Mouse (Mus musculus) right cerebral cortex, postnatal 36 days (tissue): ENCODE data around the gene Grid1.

Experiments
- DNase-seq, 2 experiments: peaks; one replicate each; pipeline ENCODE4 v3.0.0; 2022; ENCODE audit warnings: low spot score in 2 of 2, mixed read lengths in 1 of 2

Gene Grid1

DNA sequence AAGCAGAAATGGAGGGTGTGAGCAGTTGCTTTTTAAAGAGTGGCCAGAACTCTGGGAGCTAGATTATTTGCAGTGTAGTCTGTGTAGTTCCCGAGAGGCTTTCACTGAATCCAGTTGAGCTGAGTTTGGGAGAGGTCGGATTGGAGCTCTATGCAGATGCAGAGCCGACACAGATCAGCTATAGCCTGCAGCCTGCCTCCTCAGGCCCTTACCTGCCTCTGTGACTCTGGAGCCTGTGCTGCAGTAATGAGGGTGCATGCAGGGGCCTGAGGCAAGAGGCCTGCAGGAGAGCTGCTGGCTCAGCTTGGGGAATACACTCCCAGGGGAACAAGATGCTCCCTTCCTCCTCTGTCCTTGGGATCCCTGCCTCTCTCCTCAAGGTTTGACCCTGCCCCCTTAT is 296.0 kb downstream of the Grid1 start:
- DNase-seq, result no peak

DNA sequence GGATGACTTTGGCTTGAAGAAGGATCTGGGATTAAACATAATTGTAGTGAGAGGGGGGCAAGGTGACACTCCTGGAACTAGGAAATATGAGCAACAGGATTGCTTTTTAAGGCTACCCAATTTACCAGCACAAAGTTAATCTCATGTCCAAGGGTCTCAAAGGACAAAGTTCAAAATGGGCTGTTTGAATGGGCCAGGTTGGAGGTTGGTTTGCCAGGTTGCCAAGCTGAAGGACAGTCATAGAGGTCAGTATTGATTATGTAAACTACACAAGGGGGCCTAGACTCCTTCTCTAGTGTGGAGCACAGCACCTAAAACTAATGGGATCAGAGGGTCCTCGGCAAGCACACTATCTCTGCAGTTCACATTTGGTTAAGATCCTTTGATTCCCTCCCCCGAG is 300.2 kb downstream of the Grid1 start:
- DNase-seq, result no peak

DNA sequence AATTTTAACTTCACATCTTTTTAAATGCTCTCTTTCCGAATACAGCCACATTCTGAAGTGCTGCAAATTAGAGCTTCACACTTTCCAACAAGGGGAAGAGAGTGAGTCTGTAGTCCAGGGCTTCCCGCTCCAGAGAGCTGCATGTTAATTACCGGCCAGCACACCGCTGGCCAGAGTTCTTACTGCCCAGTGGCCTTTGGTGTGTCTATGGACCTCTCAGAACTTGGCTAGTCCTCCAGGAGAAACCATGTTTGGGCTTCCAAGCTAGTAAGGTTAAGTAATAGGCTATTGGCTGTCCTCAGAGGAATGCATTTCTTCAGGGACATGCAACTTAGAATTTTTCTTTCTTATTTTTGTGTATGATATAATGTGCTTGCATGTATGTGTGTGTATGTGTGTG is 301.0 kb downstream of the Grid1 start:
- DNase-seq, result no peak

DNA sequence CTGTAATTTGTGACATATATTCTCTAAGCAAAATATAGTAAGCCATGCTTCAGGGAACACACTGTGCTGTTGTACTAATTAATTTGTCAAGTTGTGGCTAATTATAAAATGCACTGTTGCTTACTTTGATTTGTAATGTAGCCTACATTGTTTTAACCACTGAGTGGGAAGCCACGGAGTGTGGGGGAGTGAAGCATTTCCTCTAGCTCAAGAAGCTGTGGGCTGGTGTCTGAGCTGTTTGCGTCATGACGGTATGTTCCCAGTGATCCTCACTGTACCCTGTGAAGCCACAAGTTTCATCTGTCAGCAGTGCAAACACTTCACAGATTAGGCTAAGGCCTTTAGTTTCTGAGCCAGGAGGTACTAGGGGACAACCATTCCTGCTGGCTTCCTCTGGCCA is 302.2 kb downstream of the Grid1 start:
- peak; percentile 68 to 87 for DNase-seq

DNA sequence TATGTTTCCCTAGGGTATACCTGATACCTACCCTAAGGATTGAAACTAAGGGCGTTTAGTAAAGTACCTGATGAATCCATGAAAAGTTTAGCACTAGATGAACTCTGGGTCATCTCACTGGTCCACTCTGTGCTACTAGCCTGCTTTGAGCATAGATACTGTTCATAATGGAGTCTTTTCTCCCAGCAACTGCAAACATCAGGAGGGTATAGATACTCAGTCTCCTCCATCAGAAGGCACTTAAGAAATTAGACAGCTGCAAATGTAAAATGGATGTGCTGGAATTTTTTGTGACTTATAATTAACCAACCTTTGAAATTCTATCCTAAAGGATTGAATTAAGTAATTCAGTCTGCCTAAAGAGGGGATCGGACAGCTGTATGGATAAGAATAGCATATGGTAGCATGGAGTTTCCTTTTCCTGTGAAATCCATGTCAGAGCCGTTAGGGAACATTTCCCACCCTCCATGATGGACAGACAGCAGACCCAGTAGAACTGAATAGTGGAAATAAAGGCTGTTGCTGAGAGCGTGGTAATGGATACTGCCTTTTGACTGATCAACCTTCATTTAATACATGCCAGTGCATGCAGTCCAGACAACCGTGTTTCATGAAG is 303.5 kb downstream of the Grid1 start:
- DNase-seq, result no peak

DNA sequence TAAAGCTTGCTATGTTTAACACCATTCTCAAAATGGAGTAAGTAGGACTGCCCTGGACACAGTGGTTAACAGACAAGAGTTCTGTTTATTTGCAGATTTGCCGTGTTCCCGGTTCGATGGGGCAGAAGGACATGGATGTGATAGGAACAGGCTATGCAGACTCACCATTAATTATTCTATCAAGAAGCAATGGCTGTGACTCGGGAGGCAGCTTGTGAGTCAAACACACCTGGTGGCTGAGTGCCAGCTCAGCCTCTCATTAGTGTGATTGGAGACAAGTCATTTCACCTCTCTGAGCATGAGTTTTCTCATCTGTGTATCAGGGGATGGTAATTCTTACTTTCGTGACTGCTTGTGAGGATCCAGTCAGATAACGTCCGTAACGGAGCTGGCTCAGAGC is 307.7 kb downstream of the Grid1 start:
- no peak for DNase-seq

DNA sequence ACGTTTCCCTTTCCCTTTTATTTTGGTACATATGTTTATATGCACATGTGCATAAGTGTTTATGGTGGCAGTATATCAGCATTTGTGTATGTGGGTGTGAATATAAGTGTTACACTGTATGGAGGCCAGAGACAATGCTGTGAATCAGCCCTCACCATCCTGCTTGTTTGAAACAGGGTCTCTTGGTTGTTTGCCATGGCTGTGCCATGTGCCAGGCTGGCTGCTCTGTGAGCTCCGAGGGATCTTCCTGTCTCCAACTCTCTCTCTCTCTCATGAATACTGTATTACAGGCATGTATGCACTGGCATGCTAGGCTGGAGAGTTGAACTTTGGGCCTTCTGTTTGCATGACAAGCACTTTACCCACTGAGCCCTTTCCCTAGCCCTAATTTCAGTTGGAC is 315.1 kb downstream of the Grid1 start:
- DNase-seq, result no peak

DNA sequence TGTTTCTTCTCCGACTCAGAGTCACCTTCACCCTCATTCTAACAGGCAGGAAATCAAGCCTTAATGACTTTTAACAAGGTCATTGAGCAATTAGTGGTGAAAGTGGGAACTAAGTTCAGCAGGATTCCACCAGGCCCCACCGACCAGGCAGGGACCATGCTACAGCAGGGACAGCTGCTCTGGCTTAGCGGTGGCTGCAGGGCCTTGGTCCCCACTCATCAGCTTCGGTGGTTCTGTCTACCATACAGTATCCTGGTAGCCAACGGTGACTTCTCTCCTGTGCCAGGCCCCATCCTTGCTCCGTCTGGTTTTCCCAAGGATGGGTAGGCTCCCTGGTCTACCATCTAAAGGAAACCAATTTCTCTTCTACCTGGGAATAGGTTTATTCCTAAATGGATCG is 318.2 kb downstream of the Grid1 start:
- DNase-seq, result no peak

DNA sequence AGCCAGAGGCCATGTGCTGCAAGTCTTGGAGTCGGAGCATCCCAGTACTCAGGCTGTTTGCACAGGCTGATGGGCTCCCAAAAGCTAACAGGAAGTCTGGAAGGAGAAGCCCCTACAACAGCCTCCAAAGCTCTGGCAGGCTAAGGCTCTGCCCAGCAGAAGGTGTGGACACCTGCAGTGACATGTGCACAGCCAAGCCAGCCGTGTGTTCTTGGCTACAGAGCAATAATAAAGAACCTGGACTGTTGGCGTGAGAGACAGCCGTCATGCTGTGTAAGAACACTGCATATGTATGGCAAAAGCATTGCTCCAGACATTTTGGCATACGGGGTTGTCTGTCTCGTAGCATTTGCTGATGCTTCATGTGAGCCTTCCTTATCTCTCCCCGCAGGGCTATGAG is 319.9 kb downstream of the Grid1 start:
- DNase-seq, result no peak

DNA sequence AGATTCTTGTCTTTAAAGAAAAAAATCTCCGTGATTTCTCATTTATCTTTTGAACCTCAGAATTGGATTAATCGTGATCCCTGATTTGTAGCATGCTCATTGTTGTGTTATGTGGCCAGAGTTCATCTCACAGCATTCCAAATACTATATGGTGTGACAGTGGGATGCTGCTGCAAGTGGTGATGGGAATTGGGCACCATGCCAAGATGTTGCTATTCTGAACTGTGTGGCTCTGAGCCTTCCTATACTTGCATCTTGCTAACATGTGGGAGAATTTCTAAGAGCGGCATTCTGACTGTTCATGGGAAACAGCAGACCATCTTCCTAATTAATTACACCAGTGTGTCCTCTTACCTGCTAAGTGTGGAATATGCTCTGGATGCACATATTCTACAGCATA is 332.5 kb downstream of the Grid1 start:
- DNase-seq, result peak in 1 of 2 experiments; percentile 25

DNA sequence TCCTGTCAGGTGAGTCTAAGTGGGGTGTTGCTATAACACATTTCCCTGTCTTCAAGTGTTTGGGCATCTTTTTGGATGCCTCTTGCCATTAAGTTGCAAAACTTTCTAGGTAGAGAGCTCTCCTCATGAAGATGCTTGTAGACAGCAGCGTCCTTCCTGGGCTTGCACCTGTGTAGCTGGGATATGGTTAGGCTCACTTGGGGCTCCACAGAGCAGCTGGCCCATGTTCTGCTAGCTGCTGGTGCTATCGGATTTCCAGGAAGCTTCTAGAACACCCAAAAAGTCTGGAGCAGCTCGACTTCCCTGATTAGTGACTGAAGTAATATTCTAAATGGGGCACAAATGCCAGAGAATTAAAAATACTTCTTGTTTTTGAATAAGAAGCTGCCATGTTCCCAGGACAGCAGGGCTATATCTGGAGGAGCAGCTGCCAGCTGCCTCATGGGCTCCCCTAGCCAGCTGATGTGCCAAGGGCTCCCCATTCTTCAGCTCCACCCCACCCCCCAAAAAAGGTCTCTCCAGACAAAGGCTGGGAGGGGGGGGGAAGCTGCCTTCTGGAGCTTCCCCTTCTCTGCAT is 333.9 kb downstream of the Grid1 start:
- peak; percentile 15 to 46 for DNase-seq

DNA sequence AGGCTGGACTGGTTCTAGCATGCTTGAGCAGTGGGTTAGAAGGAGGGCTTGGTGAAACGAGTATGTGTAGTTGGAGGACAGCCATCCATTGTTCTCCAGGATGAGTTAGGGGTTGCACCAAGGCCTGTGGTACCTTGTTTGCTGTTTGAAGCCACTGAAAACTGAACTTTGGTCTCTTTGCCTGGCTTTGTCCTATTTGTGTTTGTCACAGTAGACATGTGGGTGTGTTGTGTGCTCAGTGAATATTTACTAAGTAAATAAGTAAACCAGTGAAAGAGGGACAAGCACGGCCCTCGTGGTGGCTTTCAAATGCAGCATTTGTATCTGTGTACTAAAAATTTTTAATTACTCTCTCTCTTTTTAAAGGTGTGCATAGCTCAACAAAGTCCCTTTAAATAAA is 334.5 kb downstream of the Grid1 start:
- no peak for DNase-seq

DNA sequence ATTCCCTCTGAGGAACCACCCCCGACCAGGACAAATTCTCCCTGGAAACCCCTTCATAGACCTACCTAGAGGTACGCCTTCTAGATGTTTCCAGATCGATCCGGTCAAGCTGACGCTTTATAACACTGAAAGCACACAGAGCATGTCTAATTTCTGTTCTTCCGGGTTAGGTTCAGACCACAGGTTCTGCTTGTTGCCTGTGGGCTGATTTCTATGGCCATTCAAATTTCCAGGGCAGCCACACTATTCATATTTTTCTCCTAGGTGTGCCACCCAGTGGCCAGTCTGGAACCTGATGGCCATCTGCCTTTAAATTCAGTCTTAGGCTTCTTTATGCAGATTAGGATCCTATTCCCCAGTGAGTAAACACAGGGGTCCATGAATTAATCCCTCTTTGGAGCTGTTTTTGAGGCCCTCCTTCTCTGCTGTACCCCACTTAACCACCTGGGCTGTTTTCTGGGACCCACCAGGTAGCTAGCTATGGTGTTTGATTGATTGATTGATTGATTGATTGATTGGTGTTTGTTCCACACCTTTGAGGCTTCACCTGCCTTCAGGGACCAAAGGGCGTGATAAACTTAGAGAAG is 337.3 kb downstream of the Grid1 start:
- DNase-seq, result peak in 1 of 2 experiments; percentile 11

DNA sequence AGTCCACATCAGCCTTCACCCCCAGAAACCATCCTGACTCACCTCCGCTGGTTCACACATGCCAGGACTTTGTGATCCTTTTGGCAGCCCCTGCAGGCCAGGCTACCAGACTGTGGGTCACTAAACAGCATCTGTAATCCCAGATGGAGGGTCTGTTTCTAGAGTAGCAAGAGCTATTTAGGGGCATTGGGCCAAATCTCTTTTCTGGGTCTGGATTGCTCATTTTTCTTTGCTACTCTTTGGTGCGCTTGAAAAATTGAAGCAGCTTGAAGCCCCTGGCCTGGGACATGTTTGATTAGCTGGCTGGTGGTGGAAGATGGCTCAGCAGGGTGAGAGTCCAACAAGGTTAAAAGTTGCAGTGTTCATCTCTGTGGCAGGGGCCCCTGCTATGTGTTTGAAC is 339.4 kb downstream of the Grid1 start:
- no peak for DNase-seq

DNA sequence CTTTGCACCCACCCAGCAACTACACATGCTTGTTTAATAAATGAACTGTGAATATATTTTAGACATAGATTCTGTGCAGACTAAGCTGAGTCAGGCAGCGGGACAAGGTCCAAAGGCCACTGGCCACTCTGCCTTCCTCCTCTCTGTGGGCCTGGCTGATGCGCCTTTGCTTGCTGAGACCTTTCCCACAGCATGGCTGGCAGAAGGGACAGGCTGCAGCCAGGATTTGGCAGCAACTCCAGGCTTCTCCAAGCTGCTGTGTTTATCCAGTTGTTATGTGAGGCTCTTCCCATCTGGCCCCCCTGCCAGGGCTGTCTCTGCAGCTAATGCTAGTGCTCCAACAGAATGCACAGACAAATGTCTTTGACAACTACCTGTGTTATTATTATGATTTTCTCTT is 347.5 kb downstream of the Grid1 start:
- no peak for DNase-seq

DNA sequence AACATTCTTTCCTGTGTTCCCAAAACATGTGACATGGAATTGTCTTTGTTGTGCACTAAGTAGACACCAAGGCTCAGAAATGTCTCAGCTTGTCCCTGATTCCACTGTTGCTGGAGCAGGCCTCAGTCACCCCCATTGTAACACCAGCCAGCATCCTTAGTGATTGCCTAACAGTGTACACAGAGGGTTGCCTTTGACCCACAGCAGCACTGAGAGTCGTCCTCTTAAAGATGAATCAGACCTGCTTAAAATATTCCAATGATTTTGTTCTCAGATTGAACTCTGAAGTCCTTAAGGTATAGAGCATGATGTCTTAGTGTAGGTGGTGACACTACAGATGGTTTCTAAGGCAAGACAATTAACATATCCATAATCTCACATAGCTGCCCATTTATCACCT is 354.0 kb downstream of the Grid1 start:
- no peak for DNase-seq

DNA sequence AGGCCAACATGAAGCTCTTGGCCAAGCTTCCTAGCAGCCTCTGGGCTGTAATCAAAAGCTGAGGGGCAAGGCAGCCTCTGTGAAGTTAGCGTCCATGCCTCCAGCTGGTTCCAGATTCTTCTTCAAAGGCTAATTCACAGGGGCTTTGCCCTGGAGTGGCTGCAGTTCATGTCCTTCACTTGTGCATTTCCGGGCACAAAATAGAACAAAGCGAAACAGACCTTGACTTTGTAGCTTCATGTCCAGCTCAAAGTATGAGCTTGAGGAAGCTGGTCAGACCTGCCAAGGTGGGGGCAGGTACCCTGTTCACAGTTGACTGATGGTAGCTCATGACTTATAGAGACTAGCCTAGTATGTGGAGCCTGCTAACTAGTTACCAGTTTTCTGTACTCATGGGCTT is 356.1 kb downstream of the Grid1 start:
- DNase-seq, result no peak

DNA sequence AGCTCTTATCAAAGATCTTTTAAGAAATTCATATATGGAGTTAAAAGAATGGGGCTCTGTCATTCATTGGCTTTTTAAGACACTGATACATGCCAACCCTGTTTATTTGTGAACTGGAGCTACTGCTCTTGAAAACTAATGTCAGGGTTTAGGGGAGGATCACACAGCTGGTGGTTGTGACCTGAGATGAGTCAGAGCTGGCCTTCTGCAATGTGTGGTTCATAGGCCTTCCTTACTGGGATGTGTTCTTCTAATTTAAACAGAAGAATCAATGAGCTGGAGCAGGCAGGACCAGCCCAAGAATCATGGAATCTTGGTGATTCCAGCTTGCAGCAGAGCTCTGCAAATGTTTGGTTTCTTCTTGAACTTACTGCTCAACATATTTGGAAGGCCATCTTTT is 359.2 kb downstream of the Grid1 start:
- DNase-seq, result no peak

DNA sequence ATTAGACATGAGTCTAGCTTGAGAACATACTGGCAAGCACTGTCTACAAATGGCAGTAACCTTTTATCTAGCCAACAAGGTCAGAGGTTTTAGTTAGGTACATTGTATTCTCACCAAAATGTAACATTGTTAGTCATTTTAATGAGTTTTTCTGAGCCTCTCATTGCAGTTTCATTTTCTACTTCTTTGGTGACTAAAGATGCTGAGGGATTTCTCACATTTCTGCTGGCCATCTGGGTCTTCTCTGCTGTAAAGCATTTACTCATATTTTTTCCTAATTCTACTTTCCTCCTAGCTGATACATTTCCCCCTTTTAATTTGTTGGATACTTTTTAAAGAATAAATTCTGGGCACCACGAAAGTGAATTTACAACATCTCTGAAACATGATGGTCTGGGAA is 365.5 kb downstream of the Grid1 start:
- DNase-seq, result no peak

DNA sequence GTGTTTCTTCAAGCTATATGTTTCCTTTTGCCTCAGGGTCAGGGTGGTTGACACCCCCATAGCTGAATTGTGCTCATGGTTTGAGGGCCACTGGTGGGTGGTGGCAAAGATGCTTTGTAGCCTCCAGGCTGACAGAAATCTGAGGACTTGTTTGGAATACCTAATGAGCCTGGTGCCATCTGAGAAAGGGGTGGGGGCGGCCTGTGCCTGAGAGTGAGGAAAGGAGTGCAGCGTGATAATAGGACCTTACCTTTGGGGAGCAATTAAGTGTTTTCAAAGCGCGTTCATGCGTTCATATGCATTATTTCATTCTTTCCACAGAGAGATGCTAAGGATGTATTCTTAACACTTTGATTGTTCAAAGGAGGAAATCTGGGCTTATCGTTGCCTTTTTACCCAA is 372.3 kb downstream of the Grid1 start:
- no peak for DNase-seq

DNA sequence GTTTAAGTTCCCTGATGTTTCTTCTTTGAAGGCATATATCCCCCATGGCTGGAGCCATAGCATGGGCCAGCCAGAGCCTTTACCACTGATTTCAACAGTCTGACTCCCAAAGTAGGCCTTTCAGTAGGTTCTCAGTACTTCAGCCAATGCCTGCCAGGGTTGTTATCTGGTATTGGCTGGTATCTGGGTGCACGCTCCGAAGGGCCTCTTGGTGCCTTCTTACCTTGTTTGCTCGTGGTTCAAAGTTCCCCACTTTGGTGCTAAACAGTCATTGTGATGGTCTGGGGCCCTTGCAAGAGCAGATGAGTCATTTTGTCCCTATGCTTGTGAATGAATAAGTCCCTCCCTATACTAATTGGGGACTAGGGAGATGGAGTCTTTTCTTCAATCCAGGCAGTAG is 377.5 kb downstream of the Grid1 start:
- no peak for DNase-seq

DNA sequence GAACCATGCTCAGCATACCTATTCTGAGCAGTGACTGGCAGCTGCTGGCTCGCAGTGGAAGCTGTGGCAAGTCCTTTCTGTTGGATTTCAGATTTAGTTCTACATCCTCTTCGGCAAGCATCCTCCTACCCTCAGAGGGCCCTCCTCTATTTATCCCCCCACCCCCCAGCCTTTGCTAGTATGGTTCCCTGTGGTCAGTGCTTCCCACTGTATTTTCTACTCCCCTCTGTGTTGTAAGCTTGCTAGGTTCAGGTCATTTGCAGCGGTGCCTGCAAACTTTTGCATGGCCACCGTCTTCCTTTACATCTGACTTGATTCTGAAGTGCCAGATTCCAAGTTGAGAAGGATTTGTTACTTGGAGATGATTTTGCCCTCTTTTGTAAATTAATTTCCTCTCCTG is 378.5 kb downstream of the Grid1 start:
- DNase-seq, result no peak

DNA sequence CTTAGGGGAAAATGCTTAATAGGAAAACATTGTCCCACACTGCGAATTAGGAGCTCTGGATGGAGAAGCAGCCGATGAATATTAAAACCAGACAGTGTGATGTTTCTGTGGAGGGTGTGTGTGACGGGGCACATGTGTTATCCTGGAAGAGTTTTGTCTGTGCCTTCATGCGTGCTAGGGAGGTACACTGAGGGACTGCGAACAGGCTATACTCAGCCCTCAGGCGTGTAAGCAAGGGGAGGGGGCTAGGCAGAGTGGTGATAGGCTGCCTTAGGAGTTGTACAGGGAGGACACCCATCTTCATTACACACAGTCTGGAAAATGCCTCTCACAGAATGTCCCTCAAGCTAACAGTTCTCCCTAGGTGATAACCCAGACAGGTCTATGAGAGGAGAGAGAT is 379.0 kb downstream of the Grid1 start:
- no peak for DNase-seq

DNA sequence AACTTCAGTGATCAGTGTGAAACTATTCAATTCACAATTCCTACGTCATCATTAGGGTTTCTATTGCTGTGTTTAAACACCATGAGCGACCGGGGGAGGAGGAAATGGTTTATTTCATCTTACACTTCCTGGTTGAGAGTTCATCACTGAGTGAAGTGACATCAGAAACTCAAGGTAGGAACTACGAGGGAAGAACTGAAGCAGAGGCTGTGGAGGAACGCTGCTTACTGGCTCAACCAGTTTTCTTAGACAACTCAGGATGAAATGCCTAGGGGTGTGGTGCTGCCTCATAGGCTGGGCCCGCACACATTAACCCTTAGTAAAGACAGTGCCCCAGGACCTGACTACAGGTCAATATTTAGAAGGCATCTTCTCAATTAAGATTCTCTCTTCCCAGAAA is 389.5 kb downstream of the Grid1 start:
- no peak for DNase-seq
